ENCODE assay signal across 34 mouse cellular contexts in genomic region chr4:115989382-115989781, GRCm38 (mm10). TPM values are rescaled to one million over a fixed set of nuclear protein-coding genes. Genes with fewer than 3 reads are reported as not detected.
"Had no signal": no experiment of that assay in that cellular context is flagged by ENCODE, and none has a peak within 500 bp of the region (broad histone marks: within the 10 kb centered on the region; RNA-seq: fewer than 3 reads in every experiment).

No protein-coding gene starts in this region.

- H3K36me3 ChIP-seq: embryonic facial prominence, embryonic 10.5 days; embryonic facial prominence, embryonic 12.5 days; embryonic facial prominence, embryonic 13.5 days; embryonic facial prominence, embryonic 15.5 days; forebrain, embryonic 10.5 days; forebrain, embryonic 12.5 days; forebrain, embryonic 15.5 days had no signal

- H3K9me3 ChIP-seq: embryonic facial prominence, embryonic 12.5 days; embryonic facial prominence, embryonic 15.5 days; forebrain, embryonic 12.5 days had no signal

- H3K27me3 ChIP-seq: embryonic facial prominence, embryonic 15.5 days had no signal

- DNase-seq: cerebellum, adult 2 months; cerebellum, adult 8-10 months; cerebellum, adult 9-10 months; cerebellum, adult 9-11 months; cerebellum, postnatal 10 days; cerebellum, postnatal 14 days; cerebellum, postnatal 25 days; cerebellum, postnatal 36 days; embryo, embryonic 11 days; forebrain, postnatal 0 days; gastrocnemius, adult 2 months; gastrocnemius, postnatal 10 days; gastrocnemius, postnatal 14 days; gastrocnemius, postnatal 25 days; gastrocnemius, postnatal 36 days; heart, adult 11 months; heart, adult 18-20 months had no signal

- H3K4me1 ChIP-seq: embryonic facial prominence, embryonic 13.5 days; forebrain, embryonic 13.5 days; forebrain, embryonic 15.5 days had no signal

- H3K4me3 ChIP-seq: embryonic facial prominence, embryonic 10.5 days; embryonic facial prominence, embryonic 12.5 days; embryonic facial prominence, embryonic 13.5 days; embryonic facial prominence, embryonic 15.5 days; erythroblast, embryonic 14.5 days; forebrain, embryonic 10.5 days; forebrain, embryonic 12.5 days; forebrain, embryonic 13.5 days; forebrain, embryonic 15.5 days; gastrocnemius, adult 2 months had no signal

- H3K27ac ChIP-seq: embryonic facial prominence, embryonic 10.5 days; embryonic facial prominence, embryonic 12.5 days; embryonic facial prominence, embryonic 13.5 days; embryonic facial prominence, embryonic 15.5 days; forebrain, embryonic 10.5 days; forebrain, embryonic 12.5 days; forebrain, embryonic 13.5 days; forebrain, embryonic 15.5 days; gastrocnemius, adult 2 months had no signal

- H3K4me2 ChIP-seq: embryonic facial prominence, embryonic 12.5 days; embryonic facial prominence, embryonic 13.5 days; embryonic facial prominence, embryonic 15.5 days; forebrain, embryonic 12.5 days; forebrain, embryonic 13.5 days; forebrain, embryonic 15.5 days had no signal

- H3K9ac ChIP-seq: embryonic facial prominence, embryonic 12.5 days; embryonic facial prominence, embryonic 13.5 days; embryonic facial prominence, embryonic 15.5 days; forebrain, embryonic 12.5 days; forebrain, embryonic 13.5 days; forebrain, embryonic 15.5 days; forebrain, postnatal 0 days had no signal

- ATAC-seq: forebrain, embryonic 13.5 days; forebrain, embryonic 14.5 days; forebrain, embryonic 15.5 days; forebrain, embryonic 16.5 days; forebrain, postnatal 0 days had no signal

RNA-seq across cellular contexts. Expression of gene Dmbx1, which starts 49.7 kb away (rescaled TPM):
- total RNA-seq: common myeloid progenitor, adult 5-6 weeks; forebrain, postnatal 0 days; gastrocnemius, adult 18-20 months; gastrocnemius, adult 2 months; gastrocnemius, adult 8-10 months; gastrocnemius, postnatal 10 days; gastrocnemius, postnatal 14 days; gastrocnemius, postnatal 25 days; gastrocnemius, postnatal 36 days; gastrocnemius, postnatal 4 days; granulocyte monocyte progenitor cell, adult 5-6 weeks; heart, adult 18-20 months had no signal
- polyA plus RNA-seq: erythroblast, embryonic 14.5 days; forebrain, embryonic 16.5 days; gonadal fat pad, adult 2 months had no signal
